Mouse (Mus musculus) olfactory bulb, adult 2 months (tissue): Measurements from ENCODE around the gene Olfr1221. TPM values are rescaled to one million over a fixed set of nuclear protein-coding genes. Genes with fewer than 3 reads are reported as not detected.

ENCODE experiments used
- H3K27ac ChIP-seq: fragments of 200-500 bp; 2 replicates; pipeline ENCODE4 v1.5.1; 2012; ENCODE audit warnings: low read depth, low read length; ENCODE audit not compliant: insufficient read depth
- H3K4me1 ChIP-seq: fragments of 200-500 bp; 2 replicates; pipeline ENCODE4 v1.6.1; 2012; ENCODE audit warnings: low read length; ENCODE audit not compliant: control insufficient read depth, insufficient read depth
- H3K4me3 ChIP-seq: fragments of 200-500 bp; 2 replicates; pipeline ENCODE4 v1.5.1; 2012; ENCODE audit warnings: mild to moderate bottlenecking, low read depth, low read length, moderate library complexity; ENCODE audit not compliant: insufficient read depth
- CTCF ChIP-seq: fragments of 200-500 bp; IDR thresholded peaks from 2 replicates; pipeline ENCODE4 v1.5.1; 2012; ENCODE audit warnings: low read depth, mild to moderate bottlenecking, low read length, moderate library complexity; ENCODE audit not compliant: insufficient read depth
- POLR2A ChIP-seq: fragments of 200-500 bp; IDR thresholded peaks from 2 replicates; pipeline ENCODE4 v1.6.1; 2012; ENCODE audit warnings: mild to moderate bottlenecking, low read depth, low read length, moderate library complexity; ENCODE audit not compliant: insufficient read depth
- polyA plus RNA-seq: library from polyadenylated mRNA; stranded (reverse); fragments of >200 nt; gene quantifications from 2 replicates; pipeline ENCODE4 v1.2.4, GENCODE M21; 2012; ENCODE audit warnings: low replicate concordance; ENCODE audit not compliant: missing spikeins, insufficient read depth, insufficient read length

Olfr1221 gene
- polyA plus RNA-seq, 1 experiment = not detected

DNA sequence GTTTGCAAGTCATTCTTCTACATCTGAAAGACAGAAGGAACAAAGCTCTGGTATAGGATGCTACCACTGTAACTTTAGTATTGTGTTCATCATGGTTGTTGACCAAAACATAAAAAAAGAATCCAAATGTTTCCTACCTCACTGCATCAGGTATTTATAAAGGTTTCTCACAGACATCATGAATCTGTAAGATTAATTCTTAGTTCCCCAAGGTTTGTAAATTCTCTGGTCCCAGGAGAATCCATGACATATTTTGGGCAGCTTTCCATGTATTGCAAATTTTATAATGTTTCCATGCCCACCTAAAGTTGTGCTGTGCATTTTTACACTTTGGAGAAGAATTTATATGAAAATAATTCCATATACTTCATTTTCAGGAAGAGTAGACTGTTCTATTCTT is 56.0 kb downstream of the Olfr1221 start, which contains the start of gene Olfr1218:
Olfr1218 (minus strand) TSS at position 101 of the 400 bp plus-strand sequence.
- Histone ChIP-seq H3K27ac (no peak within 1 kb of the TSS), H3K4me3 (no peak within 1 kb of the TSS), H3K4me1 (no peaks in the 10 kb centered on the region)
- TF ChIP-seq CTCF (no peak), POLR2A (no peak)

Other genes with a start within 250 kb of the Olfr1221 start
- not detected in 2 replicates for gene Olfr1208, start 215.0 kb downstream of the Olfr1221 start, polyA plus RNA-seq
- not detected in 2 replicates for gene Olfr1209, start 202.1 kb downstream of the Olfr1221 start, polyA plus RNA-seq
- not detected in 2 replicates for gene Olfr1211, start 179.2 kb downstream of the Olfr1221 start, polyA plus RNA-seq
- gene Olfr1212, start 163.3 kb downstream of the Olfr1221 start, polyA plus RNA-seq = not detected in 2 replicates
- gene Gm13762, start 137.0 kb downstream of the Olfr1221 start, polyA plus RNA-seq = not detected in 2 replicates
- gene Olfr1214, start 124.6 kb downstream of the Olfr1221 start, polyA plus RNA-seq = not detected in 2 replicates
- gene Olfr1215, start 110.3 kb downstream of the Olfr1221 start, polyA plus RNA-seq = not detected in 2 replicates
- not detected in 2 replicates for gene Olfr1216, start 98.9 kb downstream of the Olfr1221 start, polyA plus RNA-seq
- gene Olfr1217, start 85.2 kb downstream of the Olfr1221 start, polyA plus RNA-seq = not detected in 2 replicates
- not detected in 2 replicates for gene Olfr1218, start 56.1 kb downstream of the Olfr1221 start, polyA plus RNA-seq
- gene Olfr1219, start 33.8 kb downstream of the Olfr1221 start, polyA plus RNA-seq = not detected in 2 replicates
- gene Olfr1220, start 10.4 kb downstream of the Olfr1221 start, polyA plus RNA-seq = not detected in 2 replicates
- gene Olfr1222, start 15.8 kb upstream of the Olfr1221 start, polyA plus RNA-seq = not detected in 2 replicates
- not detected in 2 replicates for gene Olfr1223, start 34.3 kb upstream of the Olfr1221 start, polyA plus RNA-seq
- not detected in 2 replicates for gene Olfr1224-ps1, start 46.8 kb upstream of the Olfr1221 start, polyA plus RNA-seq
- gene Olfr1225, start 57.4 kb upstream of the Olfr1221 start, polyA plus RNA-seq = not detected in 2 replicates
- not detected in 2 replicates for gene Olfr1226, start 82.8 kb upstream of the Olfr1221 start, polyA plus RNA-seq
- gene Olfr1228, start 136.8 kb upstream of the Olfr1221 start, polyA plus RNA-seq = not detected in 2 replicates
- not detected in 2 replicates for gene Olfr1229, start 170.7 kb upstream of the Olfr1221 start, polyA plus RNA-seq
- not detected in 2 replicates for gene Olfr1230, start 180.0 kb upstream of the Olfr1221 start, polyA plus RNA-seq
- not detected in 2 replicates for gene Olfr1231, start 189.8 kb upstream of the Olfr1221 start, polyA plus RNA-seq
- not detected in 2 replicates for gene Olfr1232, start 212.4 kb upstream of the Olfr1221 start, polyA plus RNA-seq
- not detected in 2 replicates for gene Olfr1233, start 225.1 kb upstream of the Olfr1221 start, polyA plus RNA-seq
- not detected in 2 replicates for gene Olfr1234, start 247.6 kb upstream of the Olfr1221 start, polyA plus RNA-seq